Mouse (Mus musculus): ENCODE data around the gene Flcn.

DNA sequence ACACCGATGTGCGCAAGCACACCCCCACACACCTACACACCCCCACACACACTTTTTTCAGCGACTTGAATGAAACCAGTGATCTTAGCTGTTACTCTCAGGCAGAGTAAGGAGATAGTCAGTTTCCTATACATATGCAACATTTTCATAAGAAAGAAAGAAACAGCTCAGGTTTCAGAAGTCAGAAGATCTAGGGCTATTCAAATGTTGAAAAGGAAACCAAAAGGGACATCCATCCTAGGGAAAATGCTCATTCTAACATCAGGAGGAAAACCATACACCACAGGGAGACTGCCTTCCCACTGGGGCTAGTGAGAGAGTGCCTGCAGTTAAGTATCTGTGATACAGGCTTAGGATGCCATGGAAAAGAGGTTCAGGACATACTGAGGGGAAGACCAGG is 11.8 kb upstream of the Flcn start:
- no peak for TF ChIP-seq GATA1 (IDR thresholded peaks at IDR 0.05; ENCODE audit: low read length)
- TF ChIP-seq TAL1 (IDR thresholded peaks at IDR 0.05; ENCODE audit: low read length) = no peak
